Mouse (Mus musculus): ENCODE measurements around the gene Oprd1. TPM values are rescaled to one million over a fixed set of nuclear protein-coding genes. Genes with fewer than 3 reads are reported as not detected.
A peak's percentile ranks its signal among the peaks of the same experiment; 100 is the strongest.

Oprd1 gene
- polyA plus RNA-seq (2016; fragmentation: Nextera tagmentation; extraction: Ambion mirVana), result 0.11 TPM in 1 of 2 replicates, not detected in the other

- peaks cover 69% of the 10 kb centered on the region for H3K27me3 ChIP-seq (ENCODE audit: poor library complexity, severe bottlenecking)
- DNase-seq (ENCODE audit: extremely low spot score, low spot score), result peak; percentile 33
- peak within 1 kb of the TSS; percentile 57 for H3K4me3 ChIP-seq
- H3K9me3 ChIP-seq, result no peaks in the 10 kb centered on the region
- no peak within 1 kb of the TSS for H3K27ac ChIP-seq
- WGBS, result under 1% methylated on average over 89 of the region's 89 CpGs
- H3K36me3 ChIP-seq (replicated peaks), result no peaks in the 10 kb centered on the region
- peaks cover 13% of the 10 kb centered on the region for H3K4me1 ChIP-seq
These were observed at the start of gene Oprd1 for GRCm38 (mm10) chr4:132144080-132144841. Oprd1 (minus strand) TSS chr4:132144486.

- Histone ChIP-seq H3K27me3 (ENCODE audit: poor library complexity, severe bottlenecking) (no peaks in the 10 kb centered on the region), H3K4me1 (no peaks in the 10 kb centered on the region), H3K27ac (no peak overlapping the region), H3K9me3 (no peaks in the 10 kb centered on the region), H3K4me3 (no peak overlapping the region), H3K36me3 (replicated peaks) (peaks cover 92% of the 10 kb centered on the region)
- 98% methylated on average over 2 of the region's 2 CpGs for WGBS
- DNase-seq (ENCODE audit: extremely low spot score, low spot score), result no peak
These were observed 43.6 kb upstream of the Oprd1 start for GRCm38 (mm10) chr4:132187826-132188401.

DNA sequence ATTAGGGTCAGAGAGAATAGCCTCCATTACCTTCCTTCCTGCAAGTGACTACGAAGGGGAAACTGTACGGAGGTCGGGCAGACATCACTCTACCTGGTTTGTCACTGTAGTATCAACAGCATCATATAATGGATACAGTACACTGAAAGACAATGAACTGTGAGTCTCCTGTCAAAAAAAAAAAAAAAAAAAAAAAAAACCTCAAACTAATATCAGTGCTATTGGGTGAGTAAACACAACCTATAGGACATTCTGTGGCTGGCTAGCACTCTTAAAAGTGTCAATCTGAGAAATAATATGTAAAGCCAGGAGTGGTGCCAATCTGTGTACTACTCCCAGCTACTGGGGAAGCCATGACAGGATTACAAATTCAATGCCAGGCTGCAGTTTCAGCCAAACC, 38.9 kb upstream of the Oprd1 start:
- H3K27ac ChIP-seq, result no peak overlapping the region
- H3K9me3 ChIP-seq, result no peaks in the 10 kb centered on the region
- 0 out of 2 replicates have a peak, but pooled peaks cover 2% of the 10 kb centered on the region for H3K4me1 ChIP-seq
- no peak for DNase-seq (ENCODE audit: extremely low spot score, low spot score)
- H3K36me3 ChIP-seq (replicated peaks), result peaks cover 74% of the 10 kb centered on the region
- WGBS, result 97% methylated on average over 3 of the region's 3 CpGs
- H3K27me3 ChIP-seq (ENCODE audit: poor library complexity, severe bottlenecking), result no peaks in the 10 kb centered on the region
- no peak overlapping the region for H3K4me3 ChIP-seq

DNA sequence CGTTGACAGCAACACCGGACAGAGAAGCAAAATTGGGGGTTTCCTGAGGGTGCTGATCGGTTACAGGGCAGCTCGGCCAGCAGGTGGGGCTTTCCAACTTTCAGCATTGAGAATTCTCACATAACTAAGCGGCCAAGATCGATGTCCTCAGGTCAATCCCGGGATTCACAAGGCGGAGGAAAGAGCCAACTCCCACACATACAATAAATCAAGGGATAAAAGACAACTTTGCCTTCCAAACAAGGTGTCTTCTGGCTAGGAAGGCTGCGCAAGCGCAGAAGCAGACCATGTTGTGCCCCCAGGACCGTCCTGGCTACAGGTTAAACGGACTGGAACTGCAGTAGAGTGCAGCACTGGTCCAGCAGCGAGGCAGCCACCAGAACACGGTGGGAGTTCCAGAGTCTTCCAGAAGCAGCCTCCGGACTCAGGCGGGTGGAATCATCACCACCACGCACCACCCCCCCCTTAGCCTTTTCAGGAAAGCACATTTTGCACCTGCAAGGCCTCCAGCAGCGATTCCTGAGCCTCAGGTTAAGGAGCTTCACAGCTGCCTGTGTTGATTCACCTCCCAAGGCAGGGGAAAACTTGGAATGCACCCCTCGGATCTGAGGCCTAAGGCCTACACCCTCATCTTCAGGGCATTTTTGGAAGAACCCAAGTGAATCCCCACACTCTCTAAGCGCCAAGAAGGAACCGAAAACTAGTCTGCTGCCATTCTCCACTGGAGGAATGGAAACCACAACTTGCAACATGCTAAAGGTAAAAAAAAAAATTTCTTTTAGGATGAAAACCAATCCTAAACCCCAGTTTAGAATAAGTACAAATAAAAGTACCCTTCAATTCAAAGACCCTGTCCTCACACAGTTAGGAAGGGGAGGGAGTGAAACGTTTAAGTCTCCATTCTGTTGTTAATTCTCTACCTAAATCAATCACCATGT, 37.7 kb upstream of the Oprd1 start:
- Histone ChIP-seq H3K27me3 (ENCODE audit: poor library complexity, severe bottlenecking) (no peaks in the 10 kb centered on the region), H3K4me3 (no peak overlapping the region), H3K9me3 (no peaks in the 10 kb centered on the region), H3K27ac (no peak overlapping the region), H3K36me3 (replicated peaks) (peaks cover 62% of the 10 kb centered on the region), H3K4me1 (0 out of 2 replicates have a peak, but pooled peaks cover 2% of the 10 kb centered on the region)
- DNase-seq (ENCODE audit: extremely low spot score, low spot score), result no peak
- 73% methylated on average over 22 of the region's 22 CpGs for WGBS

DNA sequence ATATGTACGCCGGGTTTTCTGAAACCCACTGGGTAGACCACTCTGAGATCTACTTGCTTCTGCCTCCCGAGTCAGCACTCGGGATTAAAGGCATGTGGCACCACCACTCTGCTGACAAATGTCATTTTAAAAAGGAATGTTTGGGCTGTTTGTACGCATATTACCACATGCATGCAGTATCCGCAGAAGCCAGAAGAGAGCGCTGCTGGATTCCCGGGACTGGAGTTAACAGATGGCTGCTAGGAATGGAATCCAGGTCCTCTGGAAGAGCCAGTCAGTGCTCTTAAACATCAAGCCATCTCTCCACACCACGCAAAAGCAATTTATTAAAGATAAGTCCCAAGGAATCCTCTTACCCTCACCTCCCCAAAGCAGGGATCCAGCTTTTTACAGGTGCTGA, 36.4 kb upstream of the Oprd1 start:
- DNase-seq (ENCODE audit: extremely low spot score, low spot score), result no peak
- peaks cover 52% of the 10 kb centered on the region for H3K36me3 ChIP-seq (replicated peaks)
- H3K4me1 ChIP-seq, result 0 out of 2 replicates have a peak, but pooled peaks cover 2% of the 10 kb centered on the region
- 78% methylated on average over 9 of the region's 9 CpGs for WGBS
- H3K27me3 ChIP-seq (ENCODE audit: poor library complexity, severe bottlenecking), result no peaks in the 10 kb centered on the region
- H3K9me3 ChIP-seq, result no peaks in the 10 kb centered on the region
- H3K4me3 ChIP-seq, result no peak overlapping the region
- no peak overlapping the region for H3K27ac ChIP-seq

DNA sequence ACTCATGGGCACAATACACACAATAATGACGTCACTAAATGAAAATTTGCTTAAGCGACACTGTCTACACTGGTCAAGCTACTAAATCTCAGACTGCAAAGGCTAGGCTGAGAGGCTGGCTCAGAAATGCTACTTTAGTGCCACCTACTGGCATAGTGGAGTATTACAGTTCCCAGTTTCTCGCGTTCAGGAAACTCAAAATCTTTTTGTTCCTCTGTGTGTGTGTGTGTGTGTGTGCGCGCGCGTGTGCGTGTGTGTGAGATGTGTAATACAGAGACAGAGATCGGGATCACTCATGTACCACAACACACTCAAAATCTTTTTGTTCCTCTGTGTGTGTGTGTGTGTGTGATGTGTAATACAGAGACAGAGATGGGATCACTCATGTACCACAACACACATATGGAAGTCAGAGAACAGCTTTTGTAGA, 34.4 kb upstream of the Oprd1 start:
- Histone ChIP-seq H3K36me3 (replicated peaks) (peaks cover 31% of the 10 kb centered on the region), H3K27ac (no peak overlapping the region), H3K9me3 (no peaks in the 10 kb centered on the region), H3K27me3 (ENCODE audit: poor library complexity, severe bottlenecking) (no peaks in the 10 kb centered on the region), H3K4me1 (0 out of 2 replicates have a peak, but pooled peaks cover 2% of the 10 kb centered on the region), H3K4me3 (no peak overlapping the region)
- DNase-seq (ENCODE audit: extremely low spot score, low spot score), result peak; percentile 52
- 9% methylated on average over 10 of the region's 10 CpGs for WGBS

DNA sequence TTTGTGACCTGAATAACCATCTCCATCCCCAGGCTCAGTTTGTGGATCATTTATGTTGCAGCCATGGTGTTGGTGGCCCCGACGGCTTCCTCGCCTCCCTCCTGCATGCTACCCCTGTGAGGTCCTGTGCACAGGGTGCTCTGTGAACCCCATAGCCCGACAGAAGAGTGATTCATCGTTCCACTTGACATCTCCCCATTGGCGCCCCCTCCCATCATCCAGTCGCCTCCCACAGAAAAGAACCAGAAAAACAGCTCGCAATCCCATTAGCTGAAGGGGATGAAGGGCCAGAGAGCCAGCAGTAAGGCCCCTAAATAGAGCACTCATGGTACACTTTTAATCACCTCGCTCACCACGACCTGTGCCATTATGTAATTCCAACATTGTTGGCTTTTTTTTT, 32.2 kb upstream of the Oprd1 start:
- 60% methylated on average over 10 of the region's 10 CpGs for WGBS
- Histone ChIP-seq H3K4me1 (peaks cover 8% of the 10 kb centered on the region), H3K27me3 (ENCODE audit: poor library complexity, severe bottlenecking) (no peaks in the 10 kb centered on the region), H3K9me3 (no peaks in the 10 kb centered on the region), H3K4me3 (no peak overlapping the region), H3K27ac (no peak overlapping the region), H3K36me3 (replicated peaks) (peaks cover 10% of the 10 kb centered on the region)
- DNase-seq (ENCODE audit: extremely low spot score, low spot score), result no peak

DNA sequence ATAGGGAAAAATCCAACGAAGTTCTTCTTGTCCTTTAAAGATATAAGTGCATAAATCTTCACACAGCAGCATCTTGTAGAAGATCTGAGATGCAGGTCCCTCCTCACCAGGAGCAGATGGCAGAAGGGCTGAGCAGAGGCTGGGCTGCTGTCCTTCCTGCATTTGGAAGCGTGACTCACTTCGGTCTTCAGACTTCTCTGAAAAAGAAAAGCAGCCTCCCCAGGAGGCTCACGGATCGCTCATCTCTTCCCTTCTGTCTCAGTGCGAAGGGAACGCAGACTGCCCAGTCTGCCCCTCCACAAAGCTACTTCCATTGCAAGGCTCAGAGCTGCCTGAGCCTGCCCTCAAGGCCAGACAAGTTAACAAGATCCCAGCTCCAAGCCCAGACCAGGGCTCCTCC, 26.6 kb upstream of the Oprd1 start:
- no peaks in the 10 kb centered on the region for H3K36me3 ChIP-seq (replicated peaks)
- no peak overlapping the region for H3K4me3 ChIP-seq
- H3K27me3 ChIP-seq (ENCODE audit: poor library complexity, severe bottlenecking), result no peaks in the 10 kb centered on the region
- peaks cover 22% of the 10 kb centered on the region for H3K4me1 ChIP-seq
- no peak for DNase-seq (ENCODE audit: extremely low spot score, low spot score)
- no peak overlapping the region for H3K27ac ChIP-seq
- H3K9me3 ChIP-seq, result no peaks in the 10 kb centered on the region
- 25% methylated on average over 7 of the region's 7 CpGs for whole genome bisulfite sequencing

GRCm38 (mm10) chr4:132169761-132170160, 25.5 kb upstream of the Oprd1 start:
- H3K36me3 ChIP-seq (replicated peaks), result no peaks in the 10 kb centered on the region
- no peak overlapping the region for H3K4me3 ChIP-seq
- no peak overlapping the region for H3K27ac ChIP-seq
- no peak for DNase-seq (ENCODE audit: extremely low spot score, low spot score)
- no peaks in the 10 kb centered on the region for H3K27me3 ChIP-seq (ENCODE audit: poor library complexity, severe bottlenecking)
- H3K4me1 ChIP-seq, result peaks cover 29% of the 10 kb centered on the region
- H3K9me3 ChIP-seq, result no peaks in the 10 kb centered on the region
- 87% methylated on average over 5 of the region's 5 CpGs for WGBS

- 98% methylated on average over 3 of the region's 3 CpGs for WGBS
- no peak for DNase-seq (ENCODE audit: extremely low spot score, low spot score)
These were observed 25.0 kb upstream of the Oprd1 start for GRCm38 (mm10) chr4:132169271-132169670.

GRCm38 (mm10) chr4:132167436-132167835, 23.1 kb upstream of the Oprd1 start:
- Histone ChIP-seq H3K36me3 (replicated peaks) (no peaks in the 10 kb centered on the region), H3K27ac (no peak overlapping the region), H3K27me3 (ENCODE audit: poor library complexity, severe bottlenecking) (no peaks in the 10 kb centered on the region), H3K4me3 (no peak overlapping the region), H3K9me3 (no peaks in the 10 kb centered on the region), H3K4me1 (peaks cover 22% of the 10 kb centered on the region)
- DNase-seq (ENCODE audit: extremely low spot score, low spot score), result no peak
- 91% methylated on average over 3 of the region's 3 CpGs for WGBS

More at GRCm38 (mm10) chr4:132169271-132169670, 25.0 kb upstream of the Oprd1 start:
- no peaks in the 10 kb centered on the region for H3K9me3 ChIP-seq
- H3K27me3 ChIP-seq (ENCODE audit: poor library complexity, severe bottlenecking), result no peaks in the 10 kb centered on the region
- H3K4me3 ChIP-seq, result no peak overlapping the region
- H3K27ac ChIP-seq, result no peak overlapping the region
- H3K4me1 ChIP-seq, result peaks cover 29% of the 10 kb centered on the region
- no peaks in the 10 kb centered on the region for H3K36me3 ChIP-seq (replicated peaks)

DNA sequence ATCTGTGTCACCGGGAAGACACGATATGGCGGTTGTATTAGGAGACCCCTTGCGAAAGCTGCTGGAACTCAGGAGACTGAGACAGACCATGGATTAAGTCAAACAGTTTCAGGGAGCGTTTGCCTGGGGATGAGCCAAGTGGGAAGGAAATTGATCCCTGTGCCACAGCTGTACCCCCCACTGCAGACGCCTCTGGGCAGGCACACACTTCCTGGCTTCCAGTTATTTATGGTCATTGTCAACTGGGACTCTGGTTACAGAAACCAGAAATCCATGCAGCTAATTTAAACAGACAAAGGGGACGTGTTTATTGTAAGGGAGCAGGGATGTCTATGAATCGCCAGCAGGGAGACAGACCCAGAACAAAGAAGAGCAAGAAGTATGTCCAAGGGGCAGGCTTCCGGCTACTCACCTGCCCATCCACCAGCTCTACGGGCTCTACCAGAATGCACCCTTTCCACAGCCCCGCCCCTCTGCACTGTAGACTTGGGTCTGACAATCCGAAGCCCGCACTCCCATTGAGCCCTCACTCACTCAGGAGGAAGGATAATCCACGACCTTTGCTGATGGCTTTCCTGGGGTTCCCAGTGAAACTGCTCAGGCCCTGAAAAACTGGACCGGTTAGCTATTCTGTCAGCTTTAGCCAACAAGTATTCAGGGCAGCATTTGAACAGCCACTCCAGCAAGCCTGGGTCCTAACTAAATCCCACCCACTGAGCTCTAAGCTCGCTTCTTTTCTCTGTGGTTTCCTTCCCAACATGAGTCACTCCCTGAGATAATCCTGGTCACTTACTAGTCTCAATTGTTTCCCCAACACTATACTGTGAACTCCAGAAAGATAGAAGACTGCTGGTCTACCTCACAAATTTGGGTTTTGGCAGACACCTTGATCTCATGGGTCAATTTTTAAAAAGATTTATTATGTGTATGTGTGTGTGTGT, 22.3 kb upstream of the Oprd1 start:
- H3K36me3 ChIP-seq (replicated peaks), result no peaks in the 10 kb centered on the region
- 68% methylated on average over 16 of the region's 16 CpGs for WGBS
- no peak overlapping the region for H3K4me3 ChIP-seq
- H3K4me1 ChIP-seq, result peaks cover 22% of the 10 kb centered on the region
- H3K9me3 ChIP-seq, result no peaks in the 10 kb centered on the region
- no peak for DNase-seq (ENCODE audit: extremely low spot score, low spot score)
- no peak overlapping the region for H3K27ac ChIP-seq
- H3K27me3 ChIP-seq (ENCODE audit: poor library complexity, severe bottlenecking), result no peaks in the 10 kb centered on the region

Measured in forebrain, embryonic 10.5 days (tissue).